Mouse (Mus musculus) olfactory bulb, adult 2 months (tissue): ENCODE data around the gene Pten.

Experiments
- CTCF ChIP-seq: fragments of 200-500 bp; IDR thresholded peaks from 2 replicates; pipeline ENCODE4 v1.5.1; 2012; ENCODE audit warnings: low read depth, mild to moderate bottlenecking, low read length, moderate library complexity; ENCODE audit not compliant: insufficient read depth
- POLR2A ChIP-seq: fragments of 200-500 bp; IDR thresholded peaks from 2 replicates; pipeline ENCODE4 v1.6.1; 2012; ENCODE audit warnings: mild to moderate bottlenecking, low read depth, low read length, moderate library complexity; ENCODE audit not compliant: insufficient read depth

- TF ChIP-seq POLR2A (no peak), CTCF (no peak)
Measured at GRCm38 (mm10) chr19:32781305-32782071, 24.2 kb downstream of the Pten start.
